Mouse (Mus musculus): ENCODE data around the gene Dusp3.

The Dusp3 gene

DNA sequence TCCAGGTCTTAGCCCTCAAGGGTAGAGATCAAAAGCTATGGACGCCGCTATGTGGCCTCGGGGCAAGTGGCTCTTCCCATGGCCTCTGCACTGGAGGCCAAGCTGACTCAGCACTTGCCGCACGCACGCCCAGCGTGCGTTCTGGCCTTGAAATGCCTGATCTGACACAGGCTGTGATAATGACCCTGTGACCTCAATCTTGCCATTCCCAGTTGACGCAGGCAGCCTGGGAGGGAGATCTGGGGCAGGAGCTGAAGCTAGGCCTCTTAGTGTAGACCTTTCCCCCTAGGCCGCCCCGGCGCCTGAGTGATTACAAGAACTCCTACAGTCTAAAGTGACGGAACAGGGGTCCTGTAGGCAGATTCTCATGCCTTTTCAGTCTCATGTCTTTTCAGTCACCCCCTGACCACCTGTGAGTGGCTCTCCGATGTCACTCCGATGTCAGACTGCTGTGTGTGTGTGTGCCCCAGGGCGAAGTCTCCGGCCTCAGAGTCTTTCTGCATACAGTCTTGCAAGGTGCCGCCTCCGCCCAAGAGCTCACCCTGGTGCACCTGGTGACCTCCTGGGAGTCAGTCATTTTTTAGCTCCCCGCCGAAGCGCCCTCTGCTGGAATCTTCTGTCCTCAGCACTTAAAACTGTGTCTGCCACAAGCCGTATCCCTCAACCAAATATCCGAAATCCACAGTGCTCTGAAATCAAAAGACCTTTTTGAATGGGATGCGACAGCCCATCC is 58.6 kb downstream of the Dusp3 start:
- DNase-seq, result peak; percentile 49 to 60

DNA sequence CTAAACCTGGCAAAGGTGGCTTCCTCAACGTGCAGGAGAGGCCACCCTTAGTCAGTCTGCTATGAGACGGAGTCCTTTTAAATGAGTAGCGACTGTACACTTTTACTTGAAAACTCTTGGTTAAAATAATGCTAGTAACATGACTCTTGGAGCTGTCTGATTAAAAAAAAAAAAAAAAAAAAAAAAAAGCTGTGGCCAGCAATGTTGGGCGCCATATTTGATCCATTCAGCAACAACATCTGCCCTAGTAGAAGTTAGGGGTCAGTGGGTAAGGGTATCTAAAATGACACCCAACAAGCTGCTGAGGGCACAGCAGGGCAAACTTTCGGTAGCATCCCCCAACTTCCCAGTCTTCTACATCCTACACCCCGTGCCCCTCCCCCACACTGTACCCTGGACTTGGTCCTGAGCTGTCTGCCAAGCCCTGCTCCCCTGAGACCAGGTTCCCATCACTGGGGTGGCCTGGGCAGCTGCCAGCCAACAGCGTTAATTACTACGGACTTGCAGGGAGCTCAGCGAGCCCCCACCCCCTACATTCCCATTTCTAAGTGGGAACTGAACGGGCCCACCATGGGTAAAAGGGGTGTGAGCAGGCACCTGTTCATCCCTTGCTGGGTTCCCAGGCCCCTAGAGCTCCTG is 59.7 kb downstream of the Dusp3 start:
- DNase-seq, result no peak

GRCm38 (mm10) chr11:101925636-101926035 is 61.2 kb downstream of the Dusp3 start:
- DNase-seq, result no peak

DNA sequence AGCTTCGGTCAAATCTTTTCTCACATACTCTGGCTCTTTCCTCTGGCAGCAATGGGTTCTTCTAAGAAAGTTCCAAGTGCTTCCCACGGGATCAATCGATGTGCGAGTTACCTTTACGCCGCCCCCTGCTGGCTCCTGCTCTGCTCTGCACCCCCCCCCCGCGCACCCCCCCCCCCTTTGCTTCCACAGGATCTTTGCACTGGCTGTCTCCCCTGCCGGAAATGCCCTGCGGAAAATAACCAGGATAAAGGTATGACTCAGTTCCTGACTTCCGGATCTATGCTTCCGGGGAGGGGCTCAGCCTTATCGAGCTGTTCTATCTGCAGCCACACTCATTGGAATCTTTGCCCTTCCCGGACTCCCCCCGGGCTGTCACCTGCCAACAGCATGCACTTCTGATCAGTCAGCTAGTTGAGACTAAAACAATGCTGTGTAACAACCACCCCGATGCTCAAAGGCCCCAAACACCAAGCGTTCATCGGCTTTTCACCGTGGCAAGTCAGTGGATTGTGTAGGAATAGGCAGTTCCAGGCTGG is 62.3 kb downstream of the Dusp3 start:
- DNase-seq, result no peak

DNA sequence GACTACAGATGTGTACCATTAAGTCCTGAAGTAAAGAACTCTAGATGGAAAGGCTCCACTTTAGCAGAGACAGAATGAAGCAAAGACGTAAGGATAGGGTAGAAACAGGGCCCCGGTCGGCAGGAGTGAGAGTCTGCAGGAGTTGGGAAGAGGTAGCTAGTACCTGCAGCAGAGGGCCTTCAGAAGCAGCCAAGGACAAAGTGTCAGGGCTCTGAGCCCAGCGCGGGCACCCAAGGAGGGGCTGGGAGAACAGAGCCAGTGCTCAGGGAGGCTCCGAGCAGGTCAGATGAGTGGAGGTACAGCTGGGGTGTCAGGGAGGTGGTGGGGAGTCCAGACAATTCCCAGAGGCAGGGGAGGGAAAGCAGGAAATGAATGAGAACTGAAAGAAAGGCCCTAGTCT is 62.8 kb downstream of the Dusp3 start:
- DNase-seq, result no peak

GRCm38 (mm10) chr11:101921361-101921952 is 65.4 kb downstream of the Dusp3 start:
- peak; percentile 32 to 43 for DNase-seq

Measured in cerebellum, adult 18-20 months (tissue).